Mouse (Mus musculus): ENCODE results near the gene Olfr855. TPM values are rescaled to one million over a fixed set of nuclear protein-coding genes. Genes with fewer than 3 reads are reported as not detected.

The Olfr855 gene
- not detected in 2 replicates for polyA plus RNA-seq (2014; fragmentation: Nextera tagmentation; extraction: Ambion mirVana)

GRCm38 (mm10) chr9:19582317-19582716 is at the start of gene Olfr855:
TSS of gene Olfr855 (plus strand) at chr9:19582617.
- H3K9me3 ChIP-seq (ENCODE audit: control insufficient read depth, low read length): no peaks in the 10 kb centered on the region
- no peak within 1 kb of the TSS for H3K9ac ChIP-seq (ENCODE audit: low read depth, low read length)
- no peak within 1 kb of the TSS for H3K4me3 ChIP-seq (ENCODE audit: low read depth, low read length)
- H3K4me1 ChIP-seq (ENCODE audit: control insufficient read depth, insufficient read depth, low read length): no peaks in the 10 kb centered on the region
- H3K4me2 ChIP-seq (ENCODE audit: low read depth, low read length): no peak within 1 kb of the TSS
- no peak for ATAC-seq (ENCODE audit: low read depth)
- no peak for DNase-seq (ENCODE audit: low spot score)
- H3K27ac ChIP-seq (replicated peaks; ENCODE audit: low read depth, low read length): no peak within 1 kb of the TSS
- H3K36me3 ChIP-seq (ENCODE audit: control insufficient read depth, insufficient read depth, low read length): no peaks in the 10 kb centered on the region
- no peaks in the 10 kb centered on the region for H3K27me3 ChIP-seq (replicated peaks; ENCODE audit: control insufficient read depth, insufficient read depth, low read length)

DNA sequence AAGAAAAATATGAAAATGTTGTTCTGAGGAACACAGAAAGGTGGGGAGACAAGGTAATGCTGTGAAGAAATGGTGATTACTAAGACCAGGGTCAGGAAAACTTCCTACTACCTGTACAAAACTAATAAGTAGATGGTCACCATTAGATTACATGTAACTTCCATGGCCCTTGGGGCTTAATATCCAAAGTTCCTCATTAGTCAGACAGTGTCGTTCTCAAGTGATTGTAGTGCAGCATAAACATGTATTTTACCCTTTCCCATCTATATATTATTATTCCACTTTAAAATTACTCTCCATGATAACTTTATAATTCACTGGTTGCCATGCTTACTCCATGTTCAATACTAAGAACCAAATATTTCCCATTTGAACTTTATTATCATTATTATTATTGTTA is 41.4 kb upstream of the Olfr855 start, which contains the start of gene Olfr853:
Gene Olfr853, minus strand, starts transcription at position 101 of the 400 bp plus-strand sequence.
- DNase-seq (ENCODE audit: low spot score): no peak
- Histone ChIP-seq H3K27me3 (replicated peaks; ENCODE audit: control insufficient read depth, insufficient read depth, low read length) (no peaks in the 10 kb centered on the region), H3K4me1 (ENCODE audit: control insufficient read depth, insufficient read depth, low read length) (no peaks in the 10 kb centered on the region), H3K36me3 (ENCODE audit: control insufficient read depth, insufficient read depth, low read length) (no peaks in the 10 kb centered on the region), H3K27ac (replicated peaks; ENCODE audit: low read depth, low read length) (no peak within 1 kb of the TSS), H3K4me2 (ENCODE audit: low read depth, low read length) (no peak within 1 kb of the TSS), H3K9ac (ENCODE audit: low read depth, low read length) (no peak within 1 kb of the TSS), H3K4me3 (ENCODE audit: low read depth, low read length) (no peak within 1 kb of the TSS), H3K9me3 (ENCODE audit: control insufficient read depth, low read length) (0 out of 2 replicates have a peak, but pooled peaks cover 3% of the 10 kb centered on the region)
- WGBS: 68% methylated on average over 1 of the region's 1 CpGs
- no peak for ATAC-seq (ENCODE audit: low read depth)

DNA sequence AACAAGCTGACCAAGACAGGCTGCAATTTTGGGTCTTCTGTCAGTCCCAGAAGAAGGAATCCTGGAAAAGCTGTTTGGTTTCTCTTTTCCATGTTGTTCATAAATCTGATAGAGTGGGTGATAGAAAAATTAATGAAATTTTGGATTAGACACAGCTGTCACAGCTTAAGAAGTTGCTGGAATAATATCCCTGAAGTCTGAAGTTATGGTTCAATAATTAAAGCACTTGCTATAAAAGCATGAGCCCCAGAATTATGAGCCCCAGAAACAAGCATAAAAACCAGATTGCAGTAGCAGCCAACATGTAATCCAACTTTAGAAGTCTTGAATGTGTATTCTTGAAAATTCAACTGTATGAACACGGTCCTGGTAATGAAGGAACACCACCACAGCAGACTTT is 15.1 kb upstream of the Olfr855 start, which contains the start of gene Olfr854:
Gene Olfr854, minus strand, starts transcription at position 101 of the 400 bp plus-strand sequence.
- no peak for ATAC-seq (ENCODE audit: low read depth)

DNA sequence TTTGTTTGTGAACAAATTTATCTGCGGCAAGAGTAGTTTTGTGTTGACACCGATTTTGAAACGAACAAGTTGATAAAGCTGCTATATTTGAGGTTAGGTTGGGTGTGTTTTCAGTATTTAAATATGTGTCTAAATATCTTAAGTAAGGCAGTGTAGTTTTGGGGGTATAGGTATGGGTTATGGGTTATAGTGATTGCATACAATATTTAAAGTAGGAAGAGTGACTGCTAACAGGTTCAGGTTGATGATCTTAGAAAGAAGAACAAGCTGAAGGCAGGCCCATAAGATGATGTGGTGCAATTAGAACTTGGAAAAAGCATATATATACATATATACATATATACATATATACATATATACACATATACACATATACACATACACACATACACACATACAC is 38.9 kb downstream of the Olfr855 start:
- no peak for DNase-seq (ENCODE audit: low spot score)
- H3K4me3 ChIP-seq (ENCODE audit: low read depth, low read length): no peak overlapping the region
- H3K4me2 ChIP-seq (ENCODE audit: low read depth, low read length): no peak overlapping the region
- no peak for ATAC-seq (ENCODE audit: low read depth)
- 93% methylated on average over 3 of the region's 3 CpGs for WGBS
- H3K9me3 ChIP-seq (ENCODE audit: control insufficient read depth, low read length): no peaks in the 10 kb centered on the region
- no peaks in the 10 kb centered on the region for H3K4me1 ChIP-seq (ENCODE audit: control insufficient read depth, insufficient read depth, low read length)
- no peaks in the 10 kb centered on the region for H3K27me3 ChIP-seq (replicated peaks; ENCODE audit: control insufficient read depth, insufficient read depth, low read length)
- peaks cover 7% of the 10 kb centered on the region; the same call in 1 of the 2 replicates for H3K36me3 ChIP-seq (ENCODE audit: control insufficient read depth, insufficient read depth, low read length)
- H3K27ac ChIP-seq (replicated peaks; ENCODE audit: low read depth, low read length): no peak overlapping the region
- no peak overlapping the region for H3K9ac ChIP-seq (ENCODE audit: low read depth, low read length)

More for the DNA sequence above, 15.1 kb upstream of the Olfr855 start, which contains the start of gene Olfr854:
- no peak for DNase-seq (ENCODE audit: low spot score)
- H3K9ac ChIP-seq (ENCODE audit: low read depth, low read length): no peak within 1 kb of the TSS
- no peaks in the 10 kb centered on the region for H3K9me3 ChIP-seq (ENCODE audit: control insufficient read depth, low read length)
- no peaks in the 10 kb centered on the region for H3K27me3 ChIP-seq (replicated peaks; ENCODE audit: control insufficient read depth, insufficient read depth, low read length)
- no peak within 1 kb of the TSS for H3K4me3 ChIP-seq (ENCODE audit: low read depth, low read length)
- no peaks in the 10 kb centered on the region for H3K4me1 ChIP-seq (ENCODE audit: control insufficient read depth, insufficient read depth, low read length)
- no peak within 1 kb of the TSS for H3K4me2 ChIP-seq (ENCODE audit: low read depth, low read length)
- no peak within 1 kb of the TSS for H3K27ac ChIP-seq (replicated peaks; ENCODE audit: low read depth, low read length)
- 65% methylated on average over 1 of the region's 1 CpGs for WGBS
- H3K36me3 ChIP-seq (ENCODE audit: control insufficient read depth, insufficient read depth, low read length): no peaks in the 10 kb centered on the region

DNA sequence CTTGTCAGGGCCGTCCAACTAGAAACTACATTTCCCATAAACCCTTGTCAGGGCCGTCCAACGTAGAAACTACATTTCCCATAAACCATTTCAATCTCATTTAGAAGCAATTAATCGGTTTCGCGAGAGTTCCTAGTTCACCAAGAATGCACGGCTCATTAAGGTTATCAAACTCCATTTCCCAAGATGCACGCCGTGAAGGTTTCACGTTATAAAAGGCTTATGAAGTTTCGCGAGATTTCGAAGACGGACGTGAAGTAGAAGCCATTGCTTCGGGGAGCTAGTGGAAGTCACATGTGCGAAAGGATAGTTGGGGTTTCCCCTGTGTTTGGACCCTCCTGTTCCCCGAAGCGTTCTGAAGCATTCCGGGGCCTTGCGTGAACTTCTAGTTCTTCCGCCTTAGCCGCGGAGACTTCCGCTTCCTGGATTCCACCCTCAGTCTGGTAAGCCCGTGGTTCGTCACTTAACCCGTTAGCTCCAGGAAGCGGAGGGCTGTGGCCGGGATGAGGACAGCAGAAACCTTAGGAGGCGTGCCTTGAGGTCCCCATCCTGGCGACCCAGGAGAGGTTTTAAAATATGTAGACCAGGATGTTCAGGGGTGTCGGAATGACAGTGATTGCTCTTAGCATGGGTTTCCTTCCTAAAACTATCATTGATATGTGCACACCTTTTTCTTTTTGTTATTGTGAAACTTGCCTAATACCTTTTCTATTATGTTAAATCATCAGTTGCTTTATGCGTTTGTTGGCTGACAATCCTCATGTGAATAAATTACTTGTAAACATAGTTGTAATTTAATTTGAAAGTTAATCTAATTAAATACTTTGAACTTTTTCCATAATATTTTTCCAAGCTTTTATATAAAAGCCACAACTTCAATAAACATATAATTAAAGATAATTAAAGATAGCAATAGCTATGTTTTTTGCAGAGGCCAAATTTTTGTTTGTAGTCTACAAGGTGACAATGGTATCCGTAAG is 39.7 kb downstream of the Olfr855 start, which contains the start of gene Zfp317:
Gene Zfp317, plus strand, starts transcription at position 260 of the 980 bp plus-strand sequence.
- peak; percentile 100 for DNase-seq (ENCODE audit: low spot score)
- H3K27me3 ChIP-seq (replicated peaks; ENCODE audit: control insufficient read depth, insufficient read depth, low read length): no peaks in the 10 kb centered on the region
- H3K4me3 ChIP-seq (ENCODE audit: low read depth, low read length): peak within 1 kb of the TSS; percentile 65
- peak; percentile 98 for ATAC-seq (ENCODE audit: low read depth)
- no peaks in the 10 kb centered on the region for H3K9me3 ChIP-seq (ENCODE audit: control insufficient read depth, low read length)
- H3K36me3 ChIP-seq (ENCODE audit: control insufficient read depth, insufficient read depth, low read length): peaks cover 13% of the 10 kb centered on the region; the same call in 1 of the 2 replicates
- H3K27ac ChIP-seq (replicated peaks; ENCODE audit: low read depth, low read length): peak within 1 kb of the TSS; percentile 87
- H3K9ac ChIP-seq (ENCODE audit: low read depth, low read length): peak within 1 kb of the TSS; percentile 75
- WGBS: 2% methylated on average over 35 of the region's 35 CpGs
- peak within 1 kb of the TSS; percentile 49 for H3K4me2 ChIP-seq (ENCODE audit: low read depth, low read length)
- no peaks in the 10 kb centered on the region for H3K4me1 ChIP-seq (ENCODE audit: control insufficient read depth, insufficient read depth, low read length)

DNA sequence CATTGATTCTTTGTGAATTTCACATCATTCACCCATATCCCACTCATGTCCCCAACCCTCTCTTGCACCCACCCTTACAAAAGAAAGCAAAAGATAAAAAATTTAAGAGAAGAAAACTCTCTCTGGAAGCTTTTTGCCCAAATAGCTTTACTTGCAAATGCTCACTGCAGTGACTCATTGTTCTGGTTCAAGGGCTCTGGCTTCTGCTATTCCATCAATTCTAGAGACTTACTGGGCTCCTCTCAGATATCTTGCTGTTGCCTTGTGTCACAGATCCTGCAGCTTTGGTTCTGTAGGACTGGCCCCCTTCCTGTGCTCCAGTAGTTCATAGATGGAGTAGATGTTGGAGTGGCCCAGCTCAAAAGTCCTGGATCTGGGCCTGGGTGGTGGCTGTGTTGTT is 47.2 kb downstream of the Olfr855 start:
- no peak for ATAC-seq (ENCODE audit: low read depth)
- Histone ChIP-seq H3K27me3 (replicated peaks; ENCODE audit: control insufficient read depth, insufficient read depth, low read length) (no peaks in the 10 kb centered on the region), H3K4me3 (ENCODE audit: low read depth, low read length) (no peak overlapping the region), H3K4me1 (ENCODE audit: control insufficient read depth, insufficient read depth, low read length) (no peaks in the 10 kb centered on the region), H3K9me3 (ENCODE audit: control insufficient read depth, low read length) (no peaks in the 10 kb centered on the region), H3K27ac (replicated peaks; ENCODE audit: low read depth, low read length) (no peak overlapping the region), H3K36me3 (ENCODE audit: control insufficient read depth, insufficient read depth, low read length) (peaks cover 29% of the 10 kb centered on the region), H3K9ac (ENCODE audit: low read depth, low read length) (no peak overlapping the region), H3K4me2 (ENCODE audit: low read depth, low read length) (no peak overlapping the region)
- no peak for DNase-seq (ENCODE audit: low spot score)

Other genes with a start within 250 kb of the Olfr855 start
- not detected in 2 replicates for gene Olfr845, start 246.2 kb upstream of the Olfr855 start, polyA plus RNA-seq (2014; fragmentation: Nextera tagmentation; extraction: Ambion mirVana)
- not detected in 2 replicates for gene Olfr846, start 218.6 kb upstream of the Olfr855 start, polyA plus RNA-seq (2014; fragmentation: Nextera tagmentation; extraction: Ambion mirVana)
- gene Olfr847, start 203.9 kb upstream of the Olfr855 start, polyA plus RNA-seq (2014; fragmentation: Nextera tagmentation; extraction: Ambion mirVana): not detected in 2 replicates
- gene Olfr849, start 142.4 kb upstream of the Olfr855 start, polyA plus RNA-seq (2014; fragmentation: Nextera tagmentation; extraction: Ambion mirVana): 0.05 TPM in 1 of 2 replicates, not detected in the other
- gene Olfr850, start 104.4 kb upstream of the Olfr855 start, polyA plus RNA-seq (2014; fragmentation: Nextera tagmentation; extraction: Ambion mirVana): not detected in 2 replicates
- gene Olfr851, start 89.3 kb upstream of the Olfr855 start, polyA plus RNA-seq (2014; fragmentation: Nextera tagmentation; extraction: Ambion mirVana): not detected in 2 replicates
- not detected in 2 replicates for gene Olfr853, start 41.5 kb upstream of the Olfr855 start, polyA plus RNA-seq (2014; fragmentation: Nextera tagmentation; extraction: Ambion mirVana)
- not detected in 2 replicates for gene Olfr854, start 15.2 kb upstream of the Olfr855 start, polyA plus RNA-seq (2014; fragmentation: Nextera tagmentation; extraction: Ambion mirVana)
- 19.2 and 22.1 TPM in 2 replicates for gene Zfp317, start 39.5 kb downstream of the Olfr855 start, polyA plus RNA-seq (2014; fragmentation: Nextera tagmentation; extraction: Ambion mirVana)
- 0.40 TPM in 1 of 2 replicates, not detected in the other for gene Olfr857, start 126.8 kb downstream of the Olfr855 start, polyA plus RNA-seq (2014; fragmentation: Nextera tagmentation; extraction: Ambion mirVana)
- gene Olfr58, start 197.7 kb downstream of the Olfr855 start, polyA plus RNA-seq (2014; fragmentation: Nextera tagmentation; extraction: Ambion mirVana): not detected in 2 replicates
- 0.04 and 0.08 TPM in 2 replicates for gene Olfr859, start 222.3 kb downstream of the Olfr855 start, polyA plus RNA-seq (2014; fragmentation: Nextera tagmentation; extraction: Ambion mirVana)

Measured in embryonic facial prominence, embryonic 14.5 days (tissue).